In the genomic region with DNA sequence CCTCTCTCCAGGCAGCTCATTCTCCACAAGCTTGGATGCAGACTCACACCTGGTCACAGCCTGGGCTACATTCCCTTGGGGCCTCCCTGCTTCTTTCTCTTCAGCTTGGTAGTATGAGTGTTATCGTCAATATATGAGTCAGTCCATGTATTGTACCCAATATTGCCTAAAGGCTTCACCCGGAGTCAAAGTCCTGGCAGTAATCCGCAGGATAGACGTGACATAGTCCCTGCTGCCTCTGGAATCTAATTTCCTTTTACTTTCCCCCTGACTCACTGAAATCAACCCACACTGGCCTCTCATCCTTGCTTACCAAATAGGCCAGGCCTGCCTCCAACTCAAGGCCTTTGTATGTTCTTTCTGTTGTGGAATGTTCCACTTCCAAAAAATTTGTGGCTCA, we compare ENCODE assay signal across 29 mouse cellular contexts.
DNase-seq lines count a peak whose midpoint lies in the region; ATAC-seq and TF ChIP-seq lines count a peak whose summit lies in the region.
"Had no signal": no experiment of that assay in that cellular context is flagged by ENCODE, and none has a peak within 500 bp of the region (broad histone marks: within the 10 kb centered on the region; RNA-seq: fewer than 3 reads in every experiment).

No protein-coding gene starts in this region.

- no peak overlapping the region for H3K9ac ChIP-seq in CH12.LX (ENCODE audit: insufficient read depth, low read depth)
- no peak overlapping the region for H3K9ac ChIP-seq in intestine, postnatal 0 days (ENCODE audit: low read depth, low read length)
- no peak overlapping the region for H3K9ac ChIP-seq in stomach, embryonic 16.5 days (ENCODE audit: low read length)
- H3K9ac ChIP-seq: embryonic facial prominence, embryonic 12.5 days; embryonic facial prominence, embryonic 15.5 days; forebrain, postnatal 0 days; heart, embryonic 12.5 days; heart, embryonic 15.5 days; hindbrain, embryonic 13.5 days had no signal

- intact Hi-C loops in gastrocnemius, postnatal 36 days (cut with DNase I): no loop called here

- dilution Hi-C loops in CH12.LX (cut with MboI; ENCODE audit: extremely low pct_ligation_motif_present, extremely low pct_unique_long_range_greater_than_20kb, low sequenced_read_pairs): no loop called here

- no peak for TF ChIP-seq CTCF in CH12.LX (conservative IDR thresholded peaks at IDR 0.05 in 1 of 2, IDR thresholded peaks at IDR 0.05 in 1 of 2; ENCODE audit: low read depth in 2 of 2, low read length in 2 of 2)
- TF ChIP-seq CTCF in intestine, postnatal 0 days (IDR thresholded peaks at IDR 0.05; ENCODE audit: low read depth): no peak

- 33% methylated on average over 4 of the region's 4 CpGs for WGBS in intestine, postnatal 0 days
- 80% methylated on average over 4 of the region's 4 CpGs for WGBS in stomach, embryonic 16.5 days

- peak; percentile 95 for ATAC-seq in intestine, postnatal 0 days
- peak; percentile 13; the same call in 1 of the 2 replicates for ATAC-seq in stomach, embryonic 16.5 days (ENCODE audit: insufficient read depth, low FRiP score)
- ATAC-seq: forebrain, embryonic 14.5 days; forebrain, postnatal 0 days; hindbrain, embryonic 16.5 days had no signal

- H3K36me3 ChIP-seq in CH12.LX (replicated peaks in 1 of 2; ENCODE audit: control insufficient read depth in 1 of 2, insufficient read depth in 1 of 2, low read length in 1 of 2): no peaks in the 10 kb centered on the region
- no peaks in the 10 kb centered on the region for H3K36me3 ChIP-seq in intestine, postnatal 0 days (ENCODE audit: control insufficient read depth, insufficient read depth)
- no peaks in the 10 kb centered on the region for H3K36me3 ChIP-seq in stomach, embryonic 16.5 days (ENCODE audit: control insufficient read depth, insufficient read depth, low read length)
- H3K36me3 ChIP-seq: embryonic facial prominence, embryonic 12.5 days; embryonic facial prominence, embryonic 15.5 days; G1E; heart, embryonic 12.5 days; heart, embryonic 15.5 days; hindbrain, embryonic 10.5 days; hindbrain, embryonic 13.5 days had no signal

- no peak for TF ChIP-seq POLR2A in CH12.LX (IDR thresholded peaks at IDR 0.05; ENCODE audit: low read depth, low read length)

- no peaks in the 10 kb centered on the region for H3K27me3 ChIP-seq in CH12.LX (replicated peaks)
- H3K27me3 ChIP-seq in intestine, postnatal 0 days (replicated peaks; ENCODE audit: control insufficient read depth, insufficient read depth, low read length): no peaks in the 10 kb centered on the region
- no peaks in the 10 kb centered on the region for H3K27me3 ChIP-seq in stomach, embryonic 16.5 days (ENCODE audit: control insufficient read depth, insufficient read depth, low read length)
- H3K27me3 ChIP-seq: embryonic facial prominence, embryonic 12.5 days; embryonic facial prominence, embryonic 15.5 days; heart, embryonic 12.5 days; heart, embryonic 15.5 days; hindbrain, embryonic 13.5 days had no signal

- TF ChIP-seq RAD21 in CH12.LX (IDR thresholded peaks at IDR 0.05; ENCODE audit: low read depth, low read length): no peak

- H3K9me3 ChIP-seq in CH12.LX (replicated peaks; ENCODE audit: low read length): no peaks in the 10 kb centered on the region
- H3K9me3 ChIP-seq in intestine, postnatal 0 days (ENCODE audit: control insufficient read depth): no peaks in the 10 kb centered on the region
- no peaks in the 10 kb centered on the region for H3K9me3 ChIP-seq in stomach, embryonic 16.5 days (replicated peaks; ENCODE audit: control insufficient read depth, low read length)
- H3K9me3 ChIP-seq: embryonic facial prominence, embryonic 12.5 days; embryonic facial prominence, embryonic 15.5 days; G1E; heart, embryonic 12.5 days; heart, embryonic 15.5 days; hindbrain, embryonic 10.5 days; hindbrain, embryonic 13.5 days had no signal

- no peaks in the 10 kb centered on the region for H3K79me2 ChIP-seq in CH12.LX (replicated peaks; ENCODE audit: control insufficient read depth, extremely low read depth, insufficient read depth, poor library complexity, severe bottlenecking)

- H3K27ac ChIP-seq in CH12.LX (ENCODE audit: insufficient read depth, low read depth): no peak overlapping the region
- H3K27ac ChIP-seq in intestine, postnatal 0 days (ENCODE audit: low read depth, low read length): no peak overlapping the region
- H3K27ac ChIP-seq in stomach, embryonic 16.5 days (ENCODE audit: low read length): no peak overlapping the region
- H3K27ac ChIP-seq: embryonic facial prominence, embryonic 12.5 days; embryonic facial prominence, embryonic 15.5 days; gastrocnemius, adult 2 months; heart, embryonic 15.5 days; hindbrain, embryonic 10.5 days; hindbrain, embryonic 13.5 days had no signal

- no peak for TF ChIP-seq EP300 in CH12.LX (IDR thresholded peaks at IDR 0.05; ENCODE audit: low read length)

- in situ Hi-C loops in CH12.LX (cut with MboI; ENCODE audit: low pct_ligation_motif_present, low pct_unique_long_range_greater_than_20kb, low sequenced_read_pairs): no loop called here

- DNase-seq in CH12.LX (ENCODE audit: extremely low read depth): peak; percentile 2
- peak; percentile 38 for DNase-seq in NIH3T3 (ENCODE audit: low read depth)
- no peak for DNase-seq in ovary, postnatal 36 days (ENCODE audit: low spot score)
- no peak for DNase-seq in T-cell, adult 2 months (ENCODE audit: low spot score)
- no peak for DNase-seq in gastrocnemius, postnatal 36 days
- DNase-seq in neural tube, embryonic 10.5 days (ENCODE audit: extremely low spot score, low spot score): no peak
- DNase-seq: adrenal gland, postnatal 10 days; adrenal gland, postnatal 36 days; cerebellum, adult 11 months; cerebellum, adult 2 months; cerebellum, adult 9-11 months; cerebellum, postnatal 25 days; forebrain, postnatal 0 days; gastrocnemius, adult 2 months; gastrocnemius, postnatal 14 days; heart, adult 18-20 months; heart, postnatal 10 days; heart, postnatal 36 days had no signal

- H3K4me3 ChIP-seq in CH12.LX (replicated peaks in 1 of 3; ENCODE audit: low read depth in 2 of 3, low read length in 2 of 3, poor library complexity in 1 of 3): no peak overlapping the region
- H3K4me3 ChIP-seq in intestine, postnatal 0 days (ENCODE audit: low read depth, low read length): no peak overlapping the region
- no peak overlapping the region for H3K4me3 ChIP-seq in stomach, embryonic 16.5 days (replicated peaks; ENCODE audit: low read length)
- H3K4me3 ChIP-seq: embryonic facial prominence, embryonic 12.5 days; embryonic facial prominence, embryonic 15.5 days; gastrocnemius, adult 2 months; heart, embryonic 12.5 days; heart, embryonic 15.5 days; hindbrain, embryonic 10.5 days; hindbrain, embryonic 13.5 days had no signal

- H3K4me1 ChIP-seq in CH12.LX (ENCODE audit: control insufficient read depth in 1 of 2, insufficient read depth in 2 of 2): no peaks in the 10 kb centered on the region
- H3K4me1 ChIP-seq in intestine, postnatal 0 days (replicated peaks; ENCODE audit: control insufficient read depth, insufficient read depth, low read length): no peaks in the 10 kb centered on the region
- H3K4me1 ChIP-seq in stomach, embryonic 16.5 days (ENCODE audit: control insufficient read depth, insufficient read depth, low read length): no peaks in the 10 kb centered on the region
- H3K4me1 ChIP-seq: embryonic facial prominence, embryonic 12.5 days; embryonic facial prominence, embryonic 15.5 days; heart, embryonic 12.5 days; heart, embryonic 15.5 days; hindbrain, embryonic 13.5 days had no signal

- H3K4me2 ChIP-seq in CH12.LX (ENCODE audit: insufficient read depth, low read depth, poor library complexity, severe bottlenecking): no peak overlapping the region
- H3K4me2 ChIP-seq in intestine, postnatal 0 days (replicated peaks; ENCODE audit: low read depth): no peak overlapping the region
- no peak overlapping the region for H3K4me2 ChIP-seq in stomach, embryonic 16.5 days (ENCODE audit: low read depth, low read length)
- H3K4me2 ChIP-seq: embryonic facial prominence, embryonic 12.5 days; embryonic facial prominence, embryonic 15.5 days; heart, embryonic 12.5 days; heart, embryonic 15.5 days; hindbrain, embryonic 13.5 days had no signal

TF ChIP-seq in CH12.LX, 34 proteins besides CTCF, POLR2A, EP300 and RAD21:
- TF ChIP-seq E2F4 (IDR thresholded peaks at IDR 0.05; ENCODE audit: insufficient replicate concordance, low read depth, low read length): no peak
- no peak for TF ChIP-seq NRF1 (IDR thresholded peaks at IDR 0.05; ENCODE audit: low read depth, low read length)
- no peak for TF ChIP-seq JUN (IDR thresholded peaks at IDR 0.05; ENCODE audit: insufficient read depth, low read depth, low read length)
- TF ChIP-seq MAX (IDR thresholded peaks at IDR 0.05; ENCODE audit: low read length): no peak
- no peak for TF ChIP-seq UBTF (IDR thresholded peaks at IDR 0.05; ENCODE audit: low read depth, low read length)

Comparison
In these comparisons a context has a peak if more than half of its experiments do, and no peak if none do; other contexts are left out.
1. DNase-seq: peak in CH12.LX (single experiment) and NIH3T3 (single experiment); none in ovary, postnatal 36 days (single experiment), T-cell, adult 2 months (single experiment), gastrocnemius, postnatal 36 days (0 of 2) and neural tube, embryonic 10.5 days (single experiment).